Mouse (Mus musculus): Measurements from ENCODE around the gene Syt12. TPM values are rescaled to one million over a fixed set of nuclear protein-coding genes. Genes with fewer than 3 reads are reported as not detected.

Syt12 gene
- 2.7 and 4.2 TPM in 2 replicates for polyA plus RNA-seq (2015; fragmentation: Nextera tagmentation; extraction: Ambion mirVana)

DNA sequence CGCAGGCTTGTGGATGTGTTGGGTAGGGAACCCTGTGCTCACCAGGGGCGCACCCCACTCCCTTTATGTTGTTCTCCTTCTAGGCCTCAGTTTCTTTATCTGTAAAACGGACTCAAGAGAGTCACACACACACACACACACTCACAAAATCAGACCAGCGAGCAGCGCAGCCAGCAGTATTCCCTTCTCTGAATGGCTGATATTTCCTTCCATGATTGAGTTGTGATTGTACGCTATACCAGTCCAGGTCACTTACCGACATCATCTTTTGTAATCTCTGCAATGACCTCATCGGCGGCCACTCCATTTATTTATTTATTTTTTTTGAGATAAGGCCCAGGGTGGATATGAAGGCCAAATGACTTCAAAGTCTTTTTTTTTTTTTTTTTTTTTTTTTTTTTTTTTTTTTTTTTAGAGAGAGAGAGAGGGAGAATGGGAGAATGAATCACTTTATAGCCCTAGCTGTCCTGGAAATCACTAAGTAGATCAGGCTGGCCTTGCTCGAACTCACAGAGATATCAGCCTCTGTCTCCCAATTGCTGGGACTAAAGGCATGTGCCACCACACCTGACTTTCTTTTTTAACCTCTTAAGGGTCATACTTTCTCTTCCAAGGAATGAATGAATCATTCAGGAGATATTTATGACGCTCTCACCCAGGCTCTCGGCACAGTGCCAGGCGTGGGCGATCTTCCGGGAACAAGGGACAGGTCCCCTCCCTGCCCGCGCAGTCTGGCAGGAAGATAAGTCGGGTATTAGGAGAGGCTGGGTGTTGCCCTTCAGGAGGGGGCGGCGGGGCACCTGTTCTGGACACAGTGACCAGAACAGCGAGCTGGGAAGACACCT is at the start of gene Syt12:
Gene Syt12, minus strand, starts transcription at position 103 of the 845 bp plus-strand sequence.
- H3K4me2 ChIP-seq = peak within 1 kb of the TSS; percentile 95
- H3K4me1 ChIP-seq (replicated peaks) = peaks cover 17% of the 10 kb centered on the region
- peak within 1 kb of the TSS; percentile 54 for H3K4me3 ChIP-seq
- H3K27ac ChIP-seq (replicated peaks) = no peak within 1 kb of the TSS
- H3K9ac ChIP-seq = peak within 1 kb of the TSS; percentile 71
- 31% methylated on average over 21 of the region's 21 CpGs for WGBS
- H3K27me3 ChIP-seq = peaks cover 54% of the 10 kb centered on the region
- ATAC-seq (ENCODE audit: low read depth) = no peak
- H3K36me3 ChIP-seq = no peaks in the 10 kb centered on the region
- H3K9me3 ChIP-seq = no peaks in the 10 kb centered on the region

DNA sequence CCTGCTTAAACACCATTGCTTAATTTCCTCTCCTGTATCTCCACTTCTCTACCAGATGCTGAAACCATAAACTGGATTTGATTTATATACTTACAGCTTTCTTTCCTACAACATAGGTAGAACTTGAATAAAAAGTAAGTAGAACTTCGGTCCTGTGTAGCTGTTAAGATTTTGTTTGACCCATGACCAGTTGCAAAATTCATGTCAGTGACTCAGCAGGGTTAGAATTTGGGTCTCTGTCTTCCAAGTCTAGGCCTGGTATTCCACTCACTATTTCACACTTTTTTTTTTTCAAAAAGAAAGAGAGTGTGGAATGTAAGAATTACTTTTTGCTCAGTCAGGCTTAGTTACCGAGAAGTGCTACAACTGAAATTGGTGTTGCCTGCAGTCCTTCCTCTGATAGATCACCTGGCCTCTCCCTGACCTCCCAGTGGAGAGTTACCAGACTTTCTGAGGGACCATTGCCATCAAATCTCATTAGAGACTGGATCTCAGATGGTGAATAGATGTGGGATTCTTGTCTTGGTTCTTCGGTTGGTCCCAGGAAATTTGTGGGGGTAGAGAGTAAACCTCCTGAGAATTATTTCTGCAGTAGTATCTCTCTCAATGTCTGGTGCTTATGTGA is 44.3 kb upstream of the Syt12 start:
- Histone ChIP-seq H3K9ac (no peak overlapping the region), H3K27me3 (no peaks in the 10 kb centered on the region), H3K4me1 (replicated peaks) (no peaks in the 10 kb centered on the region), H3K4me3 (no peak overlapping the region), H3K9me3 (no peaks in the 10 kb centered on the region), H3K27ac (replicated peaks) (no peak overlapping the region), H3K4me2 (no peak overlapping the region), H3K36me3 (no peaks in the 10 kb centered on the region)
- ATAC-seq (ENCODE audit: low read depth) = no peak
- WGBS = 86% methylated on average over 3 of the region's 3 CpGs

DNA sequence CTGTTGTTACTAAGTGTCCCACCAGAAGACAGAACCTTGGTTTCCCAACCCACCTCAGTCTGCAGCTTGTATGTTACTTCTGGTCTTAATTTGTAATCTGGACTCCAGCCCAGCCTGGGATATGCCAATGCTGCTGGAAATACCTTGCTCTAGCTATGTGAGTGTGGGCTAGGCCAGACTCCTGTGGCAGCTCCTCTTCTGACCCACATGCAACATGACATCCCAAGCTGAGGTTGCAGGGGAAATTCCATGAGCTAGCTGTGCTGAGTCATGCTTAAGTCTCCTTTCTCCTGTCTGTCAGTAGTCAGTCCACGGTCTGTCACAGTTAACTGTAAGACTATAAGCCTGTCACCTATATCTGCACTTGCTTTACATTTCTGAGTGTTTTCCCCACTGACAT is 40.2 kb upstream of the Syt12 start:
- peaks cover 15% of the 10 kb centered on the region for H3K4me1 ChIP-seq (replicated peaks)

DNA sequence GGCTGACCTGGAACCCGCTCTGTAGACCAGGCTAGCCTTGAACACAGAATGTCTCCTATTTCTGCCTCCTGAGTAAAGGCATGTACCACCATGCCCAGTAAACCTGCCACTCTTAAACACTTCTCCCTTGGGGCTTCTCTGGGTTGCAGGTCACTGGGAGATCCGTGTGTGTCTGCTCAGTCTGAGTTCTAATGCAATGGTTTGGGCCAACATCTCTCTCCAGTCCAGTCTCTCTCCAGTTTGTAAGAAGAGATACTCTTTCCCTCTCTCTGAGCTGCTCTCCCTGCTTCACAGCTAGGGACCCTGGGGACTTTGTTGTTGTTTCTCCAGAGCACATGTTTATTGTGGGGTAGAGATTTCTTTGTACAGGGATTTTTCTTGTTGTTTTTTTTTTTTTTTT is 39.0 kb upstream of the Syt12 start:
- H3K27me3 ChIP-seq = peaks cover 6% of the 10 kb centered on the region; the same call in 1 of the 2 replicates
- no peak overlapping the region for H3K9ac ChIP-seq
- WGBS = 65% methylated on average over 2 of the region's 2 CpGs
- H3K9me3 ChIP-seq = no peaks in the 10 kb centered on the region
- no peak overlapping the region for H3K4me2 ChIP-seq
- no peak overlapping the region for H3K4me3 ChIP-seq
- peak overlapping the region; percentile 59 for H3K27ac ChIP-seq (replicated peaks)
- no peaks in the 10 kb centered on the region for H3K36me3 ChIP-seq
- H3K4me1 ChIP-seq (replicated peaks) = peaks cover 15% of the 10 kb centered on the region
- no peak for ATAC-seq (ENCODE audit: low read depth)

More for the DNA sequence above, 40.2 kb upstream of the Syt12 start:
- Histone ChIP-seq H3K4me2 (no peak overlapping the region), H3K9ac (no peak overlapping the region), H3K36me3 (no peaks in the 10 kb centered on the region), H3K9me3 (no peaks in the 10 kb centered on the region), H3K4me3 (no peak overlapping the region), H3K27ac (replicated peaks) (no peak overlapping the region), H3K27me3 (no peaks in the 10 kb centered on the region)
- ATAC-seq (ENCODE audit: low read depth) = no peak
- WGBS = 91% methylated on average over 1 of the region's 1 CpGs

DNA sequence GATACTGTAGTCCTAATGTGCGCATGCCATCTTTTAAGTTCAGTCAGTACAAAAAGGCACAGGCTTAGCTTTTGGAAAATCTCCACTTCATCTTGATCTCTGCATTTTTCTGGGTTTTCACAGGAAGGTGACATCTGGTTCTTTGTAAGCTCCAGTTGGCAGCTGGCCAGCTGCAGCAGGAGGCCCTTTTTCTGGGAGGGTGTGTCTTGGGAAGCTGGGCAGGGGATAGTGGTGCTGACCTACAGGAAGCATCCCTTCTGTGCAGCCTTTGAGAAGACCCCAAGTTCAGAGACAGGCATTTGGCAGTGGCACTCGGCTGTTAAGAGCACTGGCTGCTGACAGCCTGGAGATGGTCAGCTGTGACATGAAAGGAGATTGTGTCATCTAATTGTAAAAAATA is 38.5 kb upstream of the Syt12 start:
- 50% methylated on average over 2 of the region's 2 CpGs for WGBS
- Histone ChIP-seq H3K9ac (no peak overlapping the region), H3K4me3 (no peak overlapping the region), H3K9me3 (no peaks in the 10 kb centered on the region), H3K27ac (replicated peaks) (peak overlapping the region; percentile 59), H3K4me2 (no peak overlapping the region), H3K4me1 (replicated peaks) (peaks cover 20% of the 10 kb centered on the region), H3K36me3 (no peaks in the 10 kb centered on the region), H3K27me3 (peaks cover 6% of the 10 kb centered on the region; the same call in 1 of the 2 replicates)
- no peak for ATAC-seq (ENCODE audit: low read depth)

DNA sequence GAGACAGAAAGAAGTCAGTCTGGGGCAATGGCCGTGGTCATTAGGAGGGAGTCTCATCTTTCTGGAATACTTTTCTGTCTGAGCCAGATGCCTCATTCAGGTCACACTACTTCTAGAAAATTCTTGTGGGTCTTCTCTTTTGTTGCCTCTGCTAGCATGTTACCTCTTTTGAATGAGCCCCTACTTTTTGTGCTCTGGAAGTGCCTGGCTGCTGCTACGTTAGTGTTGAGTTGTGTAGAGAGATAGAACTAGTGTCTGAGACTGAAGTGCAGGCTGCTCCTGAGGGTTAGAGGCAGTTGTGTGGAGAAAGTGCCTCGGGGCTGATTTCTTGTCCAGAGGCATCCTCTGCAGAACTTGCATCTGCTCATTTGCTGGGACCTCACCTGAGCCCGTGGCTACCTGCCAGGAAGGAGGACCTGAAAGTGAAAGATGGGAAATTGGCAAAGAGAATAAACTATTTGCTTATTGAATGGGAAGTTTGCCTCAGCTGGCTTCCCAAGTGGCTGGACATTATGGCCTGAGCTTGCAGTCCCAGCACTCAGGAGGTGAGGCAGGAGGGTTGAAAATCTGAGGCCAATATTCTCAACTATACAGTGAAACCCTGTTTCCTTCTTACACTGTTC is 36.1 kb upstream of the Syt12 start:
- WGBS = 73% methylated on average over 4 of the region's 4 CpGs
- Histone ChIP-seq H3K36me3 (no peaks in the 10 kb centered on the region), H3K27ac (replicated peaks) (no peak overlapping the region), H3K9ac (no peak overlapping the region), H3K4me1 (replicated peaks) (peaks cover 26% of the 10 kb centered on the region), H3K4me3 (no peak overlapping the region), H3K4me2 (no peak overlapping the region), H3K27me3 (peaks cover 6% of the 10 kb centered on the region; the same call in 1 of the 2 replicates), H3K9me3 (no peaks in the 10 kb centered on the region)
- no peak for ATAC-seq (ENCODE audit: low read depth)

DNA sequence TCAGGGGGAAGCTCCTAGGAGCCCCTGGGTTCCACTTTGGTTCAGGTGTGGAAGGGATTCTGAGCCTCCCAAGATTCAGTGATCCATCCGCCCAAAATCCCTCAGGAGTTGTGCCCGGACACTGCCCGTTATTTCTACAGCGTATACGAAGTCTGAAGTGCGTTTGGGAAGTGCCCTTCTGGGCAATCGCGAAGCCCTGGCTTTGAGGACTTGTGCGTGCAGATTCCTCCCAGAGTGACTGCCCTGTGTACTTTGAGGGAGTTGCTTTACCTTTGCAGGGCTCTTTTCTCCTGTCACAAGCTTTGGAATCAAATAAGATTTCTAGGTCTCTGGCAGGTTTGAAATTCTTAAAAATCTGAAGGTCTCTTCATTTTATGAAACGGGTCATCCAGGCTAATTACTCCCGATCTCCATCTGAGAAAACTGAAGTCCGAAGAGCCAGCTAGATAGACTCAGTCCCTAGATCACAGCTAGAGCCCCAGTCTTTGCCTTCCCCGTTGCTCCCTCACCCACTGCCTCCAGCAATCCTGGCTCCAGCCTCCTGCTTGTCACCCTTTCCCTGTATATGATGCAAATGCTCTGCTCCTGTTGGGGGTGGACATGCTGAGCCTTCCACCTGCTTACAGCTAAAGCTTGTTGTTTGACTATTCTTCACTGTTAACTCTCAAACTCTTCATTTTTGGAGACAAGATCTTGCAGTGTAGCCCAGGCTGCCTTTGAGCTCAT is 34.0 kb upstream of the Syt12 start:
- Histone ChIP-seq H3K27me3 (peaks cover 6% of the 10 kb centered on the region; the same call in 1 of the 2 replicates), H3K9ac (peak overlapping the region; percentile 67; the same call in 1 of the 2 replicates), H3K4me3 (peak overlapping the region; percentile 63), H3K4me2 (peak overlapping the region; percentile 63), H3K36me3 (no peaks in the 10 kb centered on the region), H3K4me1 (replicated peaks) (peaks cover 25% of the 10 kb centered on the region), H3K9me3 (no peaks in the 10 kb centered on the region), H3K27ac (replicated peaks) (no peak overlapping the region)
- 7% methylated on average over 13 of the region's 13 CpGs for WGBS
- ATAC-seq (ENCODE audit: low read depth) = no peak

DNA sequence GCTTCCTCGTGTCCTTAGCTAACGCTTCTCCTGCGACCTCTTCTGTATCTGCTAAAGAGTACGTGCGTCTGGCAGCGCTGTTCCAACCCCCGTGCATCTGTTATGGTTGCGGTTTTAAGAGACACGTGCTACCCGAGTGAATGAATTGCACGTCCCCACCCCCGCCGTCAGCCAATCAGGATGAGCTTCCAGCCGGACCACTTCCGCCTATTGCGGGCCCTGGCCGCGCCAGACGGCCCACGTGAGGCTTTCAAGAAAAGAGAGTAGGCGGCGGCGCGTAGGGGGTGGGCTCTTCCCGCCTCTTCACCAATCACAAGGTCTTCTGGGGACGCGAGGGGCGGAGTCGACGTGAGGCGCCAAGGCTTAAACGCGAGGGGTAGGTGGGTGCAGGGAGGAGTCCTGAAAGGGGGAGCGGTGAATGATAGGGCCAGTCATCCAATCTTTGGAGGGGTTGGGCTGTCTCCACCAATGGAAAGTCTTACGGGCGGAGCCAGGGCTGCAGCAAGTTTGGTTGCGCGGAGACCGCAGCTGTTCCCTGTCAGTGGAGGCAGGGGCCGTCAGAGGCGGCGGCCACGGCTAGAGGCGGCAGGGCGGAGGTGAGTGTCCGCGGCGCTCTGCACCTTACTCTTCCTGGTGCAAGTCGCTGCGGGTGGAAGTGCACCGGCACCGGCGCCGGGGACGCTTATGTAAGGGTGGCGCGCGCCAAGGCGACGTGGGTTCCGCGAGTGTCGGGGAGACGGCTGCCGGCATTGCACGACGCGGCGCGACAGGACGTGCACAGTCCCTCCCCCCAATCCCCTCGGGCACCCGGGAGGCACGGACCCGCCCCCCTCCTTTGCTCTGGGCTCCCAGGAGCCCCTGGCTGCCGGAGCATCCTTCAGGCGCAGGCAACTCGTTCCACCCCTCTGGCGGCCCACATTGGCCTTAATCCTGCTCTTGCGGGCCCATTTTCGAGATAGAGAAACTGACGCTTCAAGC is 33.0 kb upstream of the Syt12 start, which contains the start of gene Pcx:
Gene Pcx, plus strand, starts transcription at position 487 of the 978 bp plus-strand sequence.
- Histone ChIP-seq H3K27me3 (peaks cover 6% of the 10 kb centered on the region; the same call in 1 of the 2 replicates), H3K9me3 (no peaks in the 10 kb centered on the region), H3K27ac (replicated peaks) (peak within 1 kb of the TSS; percentile 59; the same call in 1 of the 2 replicates), H3K4me2 (peak within 1 kb of the TSS; percentile 87), H3K9ac (peak within 1 kb of the TSS; percentile 67), H3K36me3 (no peaks in the 10 kb centered on the region), H3K4me1 (replicated peaks) (peaks cover 14% of the 10 kb centered on the region), H3K4me3 (peak within 1 kb of the TSS; percentile 63)
- ATAC-seq (ENCODE audit: low read depth) = peak; percentile 100
- WGBS = under 1% methylated on average over 81 of the region's 82 CpGs

DNA sequence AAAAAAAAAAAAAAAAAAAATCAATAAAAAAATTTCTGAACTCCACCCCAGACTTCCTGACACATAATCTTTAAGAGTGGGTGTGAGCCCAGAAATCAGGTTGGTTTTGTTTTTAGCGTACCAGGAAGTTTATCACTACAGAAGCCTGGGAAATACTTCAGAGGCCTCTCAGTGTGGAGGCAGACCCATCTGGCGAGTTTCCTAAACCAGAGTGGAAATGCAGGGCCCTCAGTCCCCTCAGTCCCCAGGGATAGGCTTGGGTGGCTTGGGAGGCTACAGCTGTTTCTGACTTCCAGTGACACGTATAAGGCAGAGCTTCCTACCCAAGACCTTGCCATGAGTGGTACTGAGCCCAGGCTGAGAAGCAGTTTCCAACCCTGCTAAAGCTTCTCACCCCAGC is 30.5 kb upstream of the Syt12 start:
- Histone ChIP-seq H3K27me3 (peaks cover 6% of the 10 kb centered on the region; the same call in 1 of the 2 replicates), H3K36me3 (no peaks in the 10 kb centered on the region), H3K27ac (replicated peaks) (no peak overlapping the region), H3K4me2 (no peak overlapping the region), H3K4me1 (replicated peaks) (peaks cover 12% of the 10 kb centered on the region), H3K4me3 (no peak overlapping the region), H3K9ac (no peak overlapping the region), H3K9me3 (no peaks in the 10 kb centered on the region)
- ATAC-seq (ENCODE audit: low read depth) = no peak
- 76% methylated on average over 3 of the region's 3 CpGs for WGBS

DNA sequence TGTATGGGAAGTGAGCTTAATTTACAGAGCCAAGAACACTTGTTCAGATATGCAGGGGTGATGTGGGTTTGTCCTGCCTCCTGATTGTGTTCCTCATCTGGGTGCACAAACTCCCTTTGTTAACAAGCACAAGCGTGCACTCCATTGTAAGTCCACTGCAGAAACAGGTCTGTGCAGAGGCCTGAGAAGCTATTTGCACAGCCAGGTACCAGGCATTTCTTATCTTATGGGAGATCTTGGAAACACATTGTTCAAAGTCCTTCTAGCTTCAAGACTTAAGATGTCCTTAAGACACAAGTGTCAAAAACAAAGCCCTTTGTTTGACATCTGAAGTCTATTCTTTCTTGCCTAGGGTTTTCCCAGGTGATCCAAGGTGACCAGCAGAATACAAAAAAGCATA is 27.6 kb upstream of the Syt12 start:
- Histone ChIP-seq H3K9ac (no peak overlapping the region), H3K36me3 (no peaks in the 10 kb centered on the region), H3K9me3 (no peaks in the 10 kb centered on the region), H3K27ac (replicated peaks) (no peak overlapping the region), H3K27me3 (no peaks in the 10 kb centered on the region), H3K4me1 (replicated peaks) (peaks cover 5% of the 10 kb centered on the region), H3K4me2 (no peak overlapping the region), H3K4me3 (no peak overlapping the region)
- ATAC-seq (ENCODE audit: low read depth) = no peak
- 96% methylated on average over 1 of the region's 1 CpGs for WGBS

DNA sequence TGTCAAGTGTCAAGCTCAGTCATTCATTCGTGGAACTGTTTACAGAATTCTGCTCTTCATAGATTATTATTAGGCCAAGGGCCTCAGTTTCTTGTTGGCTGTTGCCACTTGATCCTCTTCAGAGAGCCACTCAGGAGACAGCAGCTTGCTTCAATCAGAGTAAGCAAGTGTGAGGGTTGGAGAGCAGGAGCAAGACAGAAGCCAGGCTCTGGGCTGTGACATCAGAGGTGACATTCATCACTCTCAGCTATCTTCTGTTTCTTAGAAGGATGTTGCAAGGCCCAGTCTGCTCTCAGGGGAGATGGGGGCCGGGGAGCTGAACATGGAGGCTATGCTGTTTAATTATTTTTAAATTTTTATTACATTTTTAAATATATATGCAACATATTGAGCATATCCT is 25.5 kb upstream of the Syt12 start:
- H3K27ac ChIP-seq (replicated peaks) = no peak overlapping the region
- no peaks in the 10 kb centered on the region for H3K27me3 ChIP-seq
- H3K36me3 ChIP-seq = no peaks in the 10 kb centered on the region
- H3K4me2 ChIP-seq = no peak overlapping the region
- H3K9ac ChIP-seq = no peak overlapping the region
- no peak for ATAC-seq (ENCODE audit: low read depth)
- H3K4me1 ChIP-seq (replicated peaks) = peaks cover 7% of the 10 kb centered on the region
- no peaks in the 10 kb centered on the region for H3K9me3 ChIP-seq
- WGBS = 77% methylated on average over 2 of the region's 2 CpGs
- H3K4me3 ChIP-seq = no peak overlapping the region
